Mouse (Mus musculus) neural tube, embryonic 14.5 days (tissue): ENCODE data around the gene Mapk3. TPM values are rescaled to one million over a fixed set of nuclear protein-coding genes. Genes with fewer than 3 reads are reported as not detected.
A peak's percentile ranks its signal among the peaks of the same experiment; 100 is the strongest.

Experiments
- ATAC-seq: fragments of 200-750 bp; cut with Nextera tagmentation; 2 replicates; pipeline ENCODE4 v1.8.0; 2017; ENCODE audit warnings: low read depth, mild to moderate bottlenecking, moderate TSS enrichment, moderate library complexity
- H3K27ac ChIP-seq: fragments of 300-500 bp; sonication (generic); 2 replicates; pipeline ENCODE4 v1.5.1; 2014; ENCODE audit warnings: low read depth, mild to moderate bottlenecking, control low read depth, low read length, moderate library complexity, mixed read lengths
- H3K27me3 ChIP-seq: fragments of 300-500 bp; sonication (generic); 2 replicates; pipeline ENCODE4 v1.6.1; 2014; ENCODE audit warnings: low read length; ENCODE audit not compliant: control insufficient read depth, insufficient read depth
- H3K36me3 ChIP-seq: fragments of 300-500 bp; sonication (generic); 2 replicates; pipeline ENCODE4 v1.6.1; 2014; ENCODE audit warnings: low read length, mixed read lengths; ENCODE audit not compliant: control insufficient read depth, insufficient read depth
- H3K4me1 ChIP-seq: fragments of 300-500 bp; sonication (generic); 2 replicates; pipeline ENCODE4 v1.6.1; 2014; ENCODE audit warnings: low read length; ENCODE audit not compliant: control insufficient read depth, insufficient read depth
- H3K4me2 ChIP-seq: fragments of 300-500 bp; sonication (generic); 2 replicates; pipeline ENCODE4 v1.6.1; 2014; ENCODE audit warnings: mild to moderate bottlenecking, low read depth, low read length, control low read depth
- H3K4me3 ChIP-seq: fragments of 300-500 bp; sonication (generic); 2 replicates; pipeline ENCODE4 v1.5.1; 2014; ENCODE audit warnings: low read depth, low read length, control low read depth, mixed read lengths
- H3K9ac ChIP-seq: fragments of 300-500 bp; sonication (generic); replicated peaks from 2 replicates; pipeline ENCODE4 v1.6.1; 2014; ENCODE audit warnings: low read depth, mild to moderate bottlenecking, control low read depth, low read length, mixed read lengths
- H3K9me3 ChIP-seq: fragments of 300-500 bp; sonication (generic); 2 replicates; pipeline ENCODE4 v1.6.1; 2016; ENCODE audit warnings: low read length; ENCODE audit not compliant: control insufficient read depth
- WGBS: fragments of 180-500 bp; shearing (Covaris S2); extraction: QIAGEN DNeasy Blood & Tissue Kit; methylation state at CpG from one replicate; pipeline ENCODE4 v1.1.7; 2014; 5-methylcytosine and 5-hydroxymethylcytosine counted together
- polyA plus RNA-seq: library from polyadenylated mRNA; unstranded; fragments of >200 nt; fragmentation: Nextera tagmentation; extraction: Ambion mirVana; gene quantifications from 2 replicates; pipeline ENCODE4 v1.2.1, GENCODE M21; 2014

Mapk3 gene
- polyA plus RNA-seq, 1 experiment from 2014 or later = 85.9 TPM

DNA sequence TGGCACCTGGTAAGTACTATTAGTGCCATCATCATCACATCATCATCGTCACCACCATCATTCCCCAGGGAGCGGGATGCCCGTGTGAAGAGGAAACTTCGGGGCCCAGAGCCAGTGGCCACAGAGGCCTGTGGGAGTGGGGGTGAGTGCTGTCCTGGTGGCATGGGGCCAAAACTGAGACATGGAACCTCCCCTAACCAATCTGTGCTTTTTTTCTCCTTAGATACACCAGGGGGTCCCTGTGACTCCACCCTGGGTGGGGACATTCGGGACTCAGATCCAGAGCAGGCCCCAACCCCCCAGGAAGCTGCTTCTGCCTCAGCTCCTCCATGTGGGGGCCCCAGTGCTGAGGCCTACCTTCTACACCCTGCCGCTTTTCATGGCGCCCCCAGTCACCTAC, 25.1 kb downstream of the Mapk3 start:
- Histone ChIP-seq H3K27ac (no peak overlapping the region), H3K9ac (no peak overlapping the region), H3K4me2 (no peak overlapping the region), H3K27me3 (no peaks in the 10 kb centered on the region), H3K36me3 (peaks cover 40% of the 10 kb centered on the region), H3K4me1 (peaks cover 15% of the 10 kb centered on the region; the same call in 1 of the 2 replicates), H3K4me3 (no peak overlapping the region), H3K9me3 (no peaks in the 10 kb centered on the region)
- no peak for ATAC-seq
- 84% methylated on average over 7 of the region's 7 CpGs for WGBS

DNA sequence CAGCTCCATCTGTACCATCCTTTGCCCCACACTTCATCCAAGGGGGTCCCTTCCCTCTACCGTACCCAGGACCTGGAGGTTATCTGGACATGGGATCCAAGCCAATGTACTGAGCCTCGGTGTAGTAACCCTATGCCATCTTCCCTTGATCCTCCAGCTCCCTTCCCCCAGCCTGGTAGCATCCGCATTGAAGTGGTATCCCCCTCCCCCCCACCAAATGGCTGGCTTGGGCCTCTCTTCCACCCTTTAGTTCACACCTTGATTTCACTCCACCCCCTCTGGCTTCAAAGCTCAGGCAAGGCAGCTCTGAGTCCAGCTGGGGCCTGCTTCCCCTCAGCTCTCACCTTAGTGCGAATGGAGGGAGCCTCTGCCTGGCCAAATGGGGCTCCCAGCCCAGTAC, 25.7 kb downstream of the Mapk3 start:
- Histone ChIP-seq H3K27ac (no peak overlapping the region), H3K36me3 (peaks cover 46% of the 10 kb centered on the region), H3K9ac (no peak overlapping the region), H3K4me2 (no peak overlapping the region), H3K9me3 (no peaks in the 10 kb centered on the region), H3K27me3 (no peaks in the 10 kb centered on the region), H3K4me1 (peaks cover 15% of the 10 kb centered on the region; the same call in 1 of the 2 replicates), H3K4me3 (no peak overlapping the region)
- no peak for ATAC-seq
- 86% methylated on average over 4 of the region's 4 CpGs for WGBS

DNA sequence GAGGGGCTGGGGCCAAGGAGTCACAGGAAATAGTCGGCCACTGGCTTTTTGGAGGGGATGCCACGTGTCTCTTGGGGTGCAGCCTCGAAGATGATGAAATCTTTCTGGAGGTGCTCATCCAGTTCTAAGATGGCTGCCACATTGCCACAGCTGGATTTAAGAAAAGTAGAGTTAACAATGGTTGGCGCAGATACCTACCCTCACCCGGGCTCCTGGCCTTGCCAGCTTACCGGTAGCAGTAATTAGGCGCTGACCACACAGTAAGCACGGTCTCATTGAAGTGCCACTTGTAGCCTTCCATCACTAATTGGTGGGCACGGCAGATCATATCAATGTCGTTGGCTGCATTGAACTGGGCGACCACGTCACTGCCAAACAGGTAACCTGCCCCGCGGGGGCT, 26.7 kb downstream of the Mapk3 start:
- H3K9me3 ChIP-seq = no peaks in the 10 kb centered on the region
- no peaks in the 10 kb centered on the region for H3K27me3 ChIP-seq
- no peak overlapping the region for H3K4me2 ChIP-seq
- WGBS = 92% methylated on average over 14 of the region's 14 CpGs
- H3K36me3 ChIP-seq = peaks cover 47% of the 10 kb centered on the region
- H3K9ac ChIP-seq = no peak overlapping the region
- no peak overlapping the region for H3K27ac ChIP-seq
- no peak for ATAC-seq
- H3K4me1 ChIP-seq = peaks cover 9% of the 10 kb centered on the region; the same call in 1 of the 2 replicates
- H3K4me3 ChIP-seq = no peak overlapping the region

DNA sequence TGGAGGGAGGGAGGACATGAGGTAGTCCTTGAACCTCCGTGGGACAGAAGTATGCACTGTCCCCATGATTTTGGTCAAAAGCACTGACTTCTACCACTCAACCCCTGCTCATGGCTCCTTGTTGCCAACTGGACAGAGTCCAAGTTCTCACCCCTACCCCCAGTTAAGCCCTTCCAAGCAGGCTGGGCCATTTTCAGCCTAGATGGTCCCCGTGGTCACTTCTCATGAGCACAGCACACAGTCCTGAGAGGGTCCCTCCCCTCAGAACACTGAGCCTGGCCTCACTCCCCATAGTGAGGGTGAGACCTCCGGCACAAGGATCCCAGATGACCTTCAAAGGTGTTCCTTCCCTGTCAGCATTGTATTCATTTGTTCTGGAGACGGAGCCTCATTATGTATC, 29.7 kb downstream of the Mapk3 start:
- Histone ChIP-seq H3K9me3 (no peaks in the 10 kb centered on the region), H3K4me2 (no peak overlapping the region), H3K36me3 (peaks cover 48% of the 10 kb centered on the region), H3K27me3 (no peaks in the 10 kb centered on the region), H3K4me1 (peaks cover 7% of the 10 kb centered on the region; the same call in 1 of the 2 replicates), H3K4me3 (no peak overlapping the region), H3K9ac (no peak overlapping the region), H3K27ac (no peak overlapping the region)
- no peak for ATAC-seq
- 95% methylated on average over 4 of the region's 4 CpGs for WGBS

DNA sequence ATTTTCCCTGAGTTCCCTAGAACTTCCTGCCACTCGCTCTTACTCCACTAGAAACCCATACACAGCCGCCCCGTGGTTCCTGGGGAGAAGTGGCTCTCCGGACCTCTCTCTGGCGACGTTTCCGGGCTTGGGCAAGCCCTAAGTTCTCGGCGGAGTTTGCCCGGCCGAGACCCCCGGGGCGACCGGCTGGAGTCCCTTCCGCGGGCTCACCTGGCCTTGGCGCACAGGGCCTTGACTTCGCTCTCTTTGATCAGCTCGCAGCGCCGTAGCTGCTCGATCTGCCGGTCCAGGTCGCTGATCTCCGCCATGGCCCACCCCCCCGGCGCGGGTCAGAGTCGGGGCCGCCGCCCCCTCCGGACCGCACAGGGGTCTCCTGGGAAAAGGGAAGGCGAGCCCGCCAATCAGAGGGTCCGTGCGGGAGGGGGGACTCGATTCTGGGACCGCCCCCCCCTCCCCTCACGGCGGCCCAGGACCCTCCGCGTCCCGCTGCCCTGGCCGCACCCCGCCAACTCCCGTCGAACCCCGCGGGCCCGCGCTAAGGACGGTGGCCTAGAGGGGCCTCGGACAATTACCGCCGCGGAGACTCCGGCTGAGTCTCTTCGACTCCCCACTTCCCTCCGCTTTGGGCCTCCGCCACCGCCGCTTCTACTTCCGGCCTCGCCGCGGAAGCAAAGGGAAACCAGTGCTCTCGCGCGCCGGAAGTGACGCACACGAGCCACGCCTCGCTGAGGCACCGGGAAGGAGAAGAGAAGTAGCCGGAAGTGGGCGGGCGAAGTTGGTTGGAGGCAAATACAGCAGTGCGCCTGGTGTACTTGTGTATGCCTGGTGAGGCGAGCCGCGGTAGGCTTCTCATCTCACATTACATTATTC, 32.7 kb downstream of the Mapk3 start, which contains the start of gene Ppp4c:
Ppp4c (minus strand) TSS at position 646 of the 870 bp plus-strand sequence.
- ATAC-seq = peak; percentile 94
- H3K36me3 ChIP-seq = peaks cover 50% of the 10 kb centered on the region
- WGBS = under 1% methylated on average over 68 of the region's 83 CpGs
- peak within 1 kb of the TSS; percentile 82 for H3K9ac ChIP-seq
- no peaks in the 10 kb centered on the region for H3K27me3 ChIP-seq
- H3K4me3 ChIP-seq = peak within 1 kb of the TSS; percentile 90
- H3K9me3 ChIP-seq = no peaks in the 10 kb centered on the region
- peak within 1 kb of the TSS; percentile 91 for H3K27ac ChIP-seq
- peaks cover 12% of the 10 kb centered on the region for H3K4me1 ChIP-seq
- H3K4me2 ChIP-seq = peak within 1 kb of the TSS; percentile 81

DNA sequence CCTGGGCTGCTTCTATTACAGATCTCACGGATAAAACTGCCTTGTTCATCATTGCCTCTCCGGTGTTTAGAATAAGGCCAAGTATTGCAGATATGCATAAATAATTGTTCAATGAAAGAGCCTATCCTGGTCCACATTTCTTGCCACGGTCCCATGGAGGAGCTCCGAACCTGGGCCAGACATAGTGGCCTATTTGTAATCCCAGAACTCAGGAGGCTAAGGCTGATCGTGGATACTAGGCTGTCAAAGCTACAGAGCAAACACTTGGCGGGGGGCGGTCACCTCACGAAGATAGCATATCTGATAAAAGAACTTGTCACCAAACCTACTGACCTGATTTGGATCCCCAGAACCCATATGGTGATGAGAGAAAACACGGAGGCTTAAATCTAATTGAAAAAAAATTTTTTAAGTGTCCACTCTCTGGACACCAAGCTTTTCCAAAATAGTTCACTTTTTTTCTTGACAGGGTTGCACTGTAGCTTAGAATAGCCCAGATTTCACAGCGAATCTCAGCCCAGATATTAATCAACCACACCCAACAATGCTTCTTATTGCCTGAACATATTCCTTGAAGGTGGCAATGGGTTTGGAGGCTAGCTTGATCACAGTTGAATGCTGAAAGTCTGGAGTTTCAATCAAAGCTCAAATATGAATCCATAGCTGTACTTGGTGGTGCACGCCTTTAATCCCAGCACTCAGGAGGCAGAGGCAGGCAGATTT, 33.5 kb downstream of the Mapk3 start:
- H3K27ac ChIP-seq = peak overlapping the region; percentile 91
- H3K9me3 ChIP-seq = no peaks in the 10 kb centered on the region
- WGBS = 31% methylated on average over 11 of the region's 11 CpGs
- peak overlapping the region; percentile 81 for H3K4me2 ChIP-seq
- peak; percentile 13; the same call in 1 of the 2 replicates for ATAC-seq
- peak overlapping the region; percentile 90 for H3K4me3 ChIP-seq
- H3K4me1 ChIP-seq = peaks cover 20% of the 10 kb centered on the region
- no peaks in the 10 kb centered on the region for H3K27me3 ChIP-seq
- peak overlapping the region; percentile 82 for H3K9ac ChIP-seq
- peaks cover 42% of the 10 kb centered on the region for H3K36me3 ChIP-seq

DNA sequence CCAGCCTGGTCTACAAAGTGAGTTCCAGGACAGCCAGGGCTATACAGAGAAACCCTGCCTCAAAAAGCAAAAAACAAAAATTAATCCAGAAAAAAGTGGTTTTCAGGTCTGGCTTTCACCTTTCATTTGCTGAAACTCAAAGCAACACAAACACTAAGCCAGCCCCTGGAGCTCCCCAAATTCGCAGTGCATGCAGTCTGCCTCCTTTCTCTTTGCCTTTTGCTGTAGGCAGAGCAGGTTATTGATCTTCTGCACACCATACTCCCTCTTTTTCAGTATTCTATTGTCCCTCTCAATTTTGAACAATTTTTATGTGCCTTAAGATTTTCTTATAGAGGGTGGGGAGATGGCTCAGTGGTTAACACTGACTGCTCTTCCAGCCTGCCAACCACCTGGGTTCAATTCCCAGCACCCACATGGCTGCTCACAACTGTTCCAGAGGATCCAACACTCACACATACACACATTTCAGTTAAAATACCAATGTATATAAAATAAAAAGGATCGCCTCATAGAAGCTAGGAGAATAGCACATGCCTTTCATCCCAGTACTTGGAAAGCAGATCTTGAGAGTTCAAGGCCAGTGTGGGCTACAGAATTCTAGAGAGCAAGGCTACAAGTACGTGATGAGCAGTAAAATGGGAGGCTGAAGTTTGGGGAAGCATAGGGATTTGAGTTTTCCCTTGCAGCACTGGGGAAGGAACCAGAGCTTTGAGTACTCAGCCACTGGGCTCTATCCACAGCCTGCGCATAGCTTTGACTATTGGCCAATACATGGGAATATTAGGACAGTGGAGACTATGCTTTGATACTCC, 34.3 kb downstream of the Mapk3 start:
- Histone ChIP-seq H3K4me1 (peaks cover 24% of the 10 kb centered on the region), H3K9me3 (no peaks in the 10 kb centered on the region), H3K27me3 (no peaks in the 10 kb centered on the region), H3K36me3 (peaks cover 37% of the 10 kb centered on the region), H3K4me2 (no peak overlapping the region), H3K9ac (no peak overlapping the region), H3K27ac (no peak overlapping the region), H3K4me3 (no peak overlapping the region)
- WGBS = 74% methylated on average over 4 of the region's 4 CpGs
- no peak for ATAC-seq

DNA sequence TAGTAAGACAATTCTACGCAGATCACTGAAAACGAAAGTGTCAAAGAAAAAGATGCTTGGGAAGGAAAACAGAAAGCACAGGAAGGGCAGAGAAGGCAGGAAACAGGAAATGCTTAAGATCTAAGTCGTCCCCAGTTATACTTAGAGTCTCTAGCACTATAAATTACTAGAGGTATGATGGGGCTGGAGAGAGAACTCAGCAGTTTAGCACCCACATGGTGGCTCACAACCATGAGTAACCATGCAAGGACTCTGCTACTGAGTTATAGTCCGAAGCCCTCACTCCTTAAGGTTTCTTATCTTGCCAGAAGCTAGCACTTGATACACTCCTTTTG, 34.8 kb downstream of the Mapk3 start:
- no peak overlapping the region for H3K27ac ChIP-seq
- no peak for ATAC-seq
- peaks cover 24% of the 10 kb centered on the region for H3K4me1 ChIP-seq
- H3K9me3 ChIP-seq = no peaks in the 10 kb centered on the region
- H3K4me2 ChIP-seq = no peak overlapping the region
- H3K9ac ChIP-seq = no peak overlapping the region
- no peak overlapping the region for H3K4me3 ChIP-seq
- H3K36me3 ChIP-seq = peaks cover 35% of the 10 kb centered on the region
- WGBS = 72% methylated on average over 4 of the region's 4 CpGs
- H3K27me3 ChIP-seq = no peaks in the 10 kb centered on the region
